Mouse (Mus musculus): Measurements from ENCODE around the gene Rtca. TPM values are rescaled to one million over a fixed set of nuclear protein-coding genes. Genes with fewer than 3 reads are reported as not detected.

Rtca gene
- total RNA-seq (2021) = 10 to 100 TPM; 20.1 to 22.1 TPM

GRCm38 (mm10) chr3:116507772-116508351 lies at the start of gene Rtca:
Gene Rtca, minus strand, starts transcription at chr3:116508208.
- peak; percentile 95 for DNase-seq (ENCODE audit: low spot score)
- intact Hi-C loops (cut with DNase I) = loop anchor here (5.0 to 10.0 kb wide), 5 partner anchors 69 to 329 kb away; partner anchors contain the start of genes Cdc14a and Mfsd14a

- intact Hi-C loops (cut with DNase I) = no loop called here
Observed at GRCm38 (mm10) chr3:116551362-116551761, 43.4 kb upstream of the Rtca start.

GRCm38 (mm10) chr3:116547430-116547829 lies 39.4 kb upstream of the Rtca start:
- intact Hi-C loops (cut with DNase I) = no loop called here
- no peak for DNase-seq (ENCODE audit: low spot score)

More at GRCm38 (mm10) chr3:116551362-116551761, 43.4 kb upstream of the Rtca start:
- no peak for DNase-seq (ENCODE audit: low spot score)

- no peak for DNase-seq (ENCODE audit: low spot score)
- intact Hi-C loops (cut with DNase I) = no loop called here
Observed at GRCm38 (mm10) chr3:116542532-116542931, 34.5 kb upstream of the Rtca start.

- intact Hi-C loops (cut with DNase I) = no loop called here
- no peak for DNase-seq (ENCODE audit: low spot score)
Observed at GRCm38 (mm10) chr3:116542070-116542469, 34.1 kb upstream of the Rtca start.

GRCm38 (mm10) chr3:116537200-116537573 lies 29.2 kb upstream of the Rtca start:
- DNase-seq (ENCODE audit: low spot score) = no peak
- intact Hi-C loops (cut with DNase I) = no loop called here

GRCm38 (mm10) chr3:116536428-116537199 lies 28.6 kb upstream of the Rtca start:
- no peak for DNase-seq (ENCODE audit: low spot score)
- intact Hi-C loops (cut with DNase I) = no loop called here

- intact Hi-C loops (cut with DNase I) = no loop called here
- no peak for DNase-seq (ENCODE audit: low spot score)
Observed at GRCm38 (mm10) chr3:116530826-116531225, 22.8 kb upstream of the Rtca start.

- intact Hi-C loops (cut with DNase I) = no loop called here
- DNase-seq (ENCODE audit: low spot score) = no peak
Observed at GRCm38 (mm10) chr3:116529741-116530140, 21.7 kb upstream of the Rtca start.

- DNase-seq (ENCODE audit: low spot score) = no peak
- intact Hi-C loops (cut with DNase I) = no loop called here
Observed at GRCm38 (mm10) chr3:116520141-116520761, 12.2 kb upstream of the Rtca start.

- intact Hi-C loops (cut with DNase I) = loop anchor here (5.0 kb wide), 1 partner anchor 79 kb away; the partner anchor contains the start of gene Sass6
Observed at GRCm38 (mm10) chr3:116512904-116513716, 5.1 kb upstream of the Rtca start, which contains the start of gene Dbt. Gene Dbt, plus strand, starts transcription at chr3:116513070.

GRCm38 (mm10) chr3:116512151-116512903 lies 4.3 kb upstream of the Rtca start:
- intact Hi-C loops (cut with DNase I) = loop anchor here (5.0 kb wide), 1 partner anchor 80 kb away; the partner anchor contains the start of gene Sass6
- DNase-seq (ENCODE audit: low spot score) = no peak

More at GRCm38 (mm10) chr3:116512904-116513716, 5.1 kb upstream of the Rtca start, which contains the start of gene Dbt:
- peak; percentile 77 for DNase-seq (ENCODE audit: low spot score)

GRCm38 (mm10) chr3:116495671-116496070 lies 12.3 kb downstream of the Rtca start:
- no peak for DNase-seq (ENCODE audit: low spot score)
- intact Hi-C loops (cut with DNase I) = loop anchor here (5.0 kb wide), 2 partner anchors 163 to 463 kb away; no protein-coding TSS in a partner anchor

- intact Hi-C loops (cut with DNase I) = no loop called here
- DNase-seq (ENCODE audit: low spot score) = no peak
Observed at GRCm38 (mm10) chr3:116493658-116494057, 14.3 kb downstream of the Rtca start.

- no peak for DNase-seq (ENCODE audit: low spot score)
- intact Hi-C loops (cut with DNase I) = no loop called here
Observed at GRCm38 (mm10) chr3:116491923-116492454, 16.0 kb downstream of the Rtca start.

GRCm38 (mm10) chr3:116490920-116491319 lies 17.1 kb downstream of the Rtca start:
- no peak for DNase-seq (ENCODE audit: low spot score)
- intact Hi-C loops (cut with DNase I) = no loop called here

- DNase-seq (ENCODE audit: low spot score) = no peak
- intact Hi-C loops (cut with DNase I) = loop anchor here (5.0 kb wide), 1 partner anchor 56 kb away; no protein-coding TSS in a partner anchor
Observed at GRCm38 (mm10) chr3:116483271-116483670, 24.7 kb downstream of the Rtca start.

- intact Hi-C loops (cut with DNase I) = loop anchor here (5.0 kb wide), 1 partner anchor 55 kb away; no protein-coding TSS in a partner anchor
- DNase-seq (ENCODE audit: low spot score) = no peak
Observed at GRCm38 (mm10) chr3:116482724-116483123, 25.3 kb downstream of the Rtca start.

GRCm38 (mm10) chr3:116480937-116481336 lies 27.1 kb downstream of the Rtca start:
- DNase-seq (ENCODE audit: low spot score) = no peak
- intact Hi-C loops (cut with DNase I) = loop anchor here (5.0 kb wide), 1 partner anchor 54 kb away; no protein-coding TSS in a partner anchor

Measured in heart, postnatal 25 days (tissue).